Mouse (Mus musculus) kidney, adult 2 months (tissue): ENCODE results near the gene Arhgap44. TPM values are rescaled to one million over a fixed set of nuclear protein-coding genes. Genes with fewer than 3 reads are reported as not detected.
A peak's percentile ranks its signal among the peaks of the same experiment; 100 is the strongest.

Source experiments
- DNase-seq: peaks from one replicate; pipeline ENCODE4 v3.0.0; 2021
- H3K27ac ChIP-seq: fragments of 200-500 bp; 2 replicates; pipeline ENCODE4 v1.5.1; 2012; ENCODE audit warnings: low read depth, low read length, control low read depth, inconsistent platforms; ENCODE audit not compliant: insufficient read depth
- H3K27me3 ChIP-seq: fragments of 200-500 bp; replicated peaks from 2 replicates; pipeline ENCODE4 v1.6.1; 2012; ENCODE audit warnings: mild to moderate bottlenecking, moderate library complexity, low read length, inconsistent platforms; ENCODE audit not compliant: control insufficient read depth, insufficient read depth
- H3K36me3 ChIP-seq: fragments of 200-500 bp; 2 replicates; pipeline ENCODE4 v1.6.1; 2012; ENCODE audit warnings: mild to moderate bottlenecking, moderate library complexity, low read length, inconsistent platforms; ENCODE audit not compliant: control insufficient read depth, insufficient read depth
- H3K4me1 ChIP-seq: fragments of 200-500 bp; 2 replicates; pipeline ENCODE4 v1.6.1; 2011; ENCODE audit warnings: low read length; ENCODE audit not compliant: control insufficient read depth, insufficient read depth
- H3K4me3 ChIP-seq: fragments of 200-500 bp; 2 replicates; pipeline ENCODE4 v1.5.1; 2011; ENCODE audit warnings: mild to moderate bottlenecking, low read depth, low read length, control low read depth; ENCODE audit not compliant: insufficient read depth
- CTCF ChIP-seq: fragments of 200-500 bp; conservative IDR thresholded peaks from 2 replicates; pipeline ENCODE4 v1.5.1; 2011; ENCODE audit warnings: low read depth, mild to moderate bottlenecking, control low read depth, low read length, moderate library complexity, mixed read lengths; ENCODE audit not compliant: insufficient read depth, insufficient read length
- POLR2A ChIP-seq: fragments of 200-500 bp; IDR thresholded peaks from one replicate; pipeline ENCODE4 v1.6.1; 2011; ENCODE audit warnings: low read depth, low read length, control low read depth
- WGBS: fragments of 180-500 bp; shearing (Covaris S2); methylation state at CpG from one replicate; pipeline ENCODE4 v1.1.7; 2018; 5-methylcytosine and 5-hydroxymethylcytosine counted together
- polyA plus RNA-seq: library from polyadenylated mRNA; depleted of rRNA; stranded (reverse); fragments of >200 nt; gene quantifications from 2 replicates; pipeline ENCODE4 v1.2.3, GENCODE M21; 2012

The Arhgap44 gene
- polyA plus RNA-seq, 1 experiment = 6.7 TPM

DNA sequence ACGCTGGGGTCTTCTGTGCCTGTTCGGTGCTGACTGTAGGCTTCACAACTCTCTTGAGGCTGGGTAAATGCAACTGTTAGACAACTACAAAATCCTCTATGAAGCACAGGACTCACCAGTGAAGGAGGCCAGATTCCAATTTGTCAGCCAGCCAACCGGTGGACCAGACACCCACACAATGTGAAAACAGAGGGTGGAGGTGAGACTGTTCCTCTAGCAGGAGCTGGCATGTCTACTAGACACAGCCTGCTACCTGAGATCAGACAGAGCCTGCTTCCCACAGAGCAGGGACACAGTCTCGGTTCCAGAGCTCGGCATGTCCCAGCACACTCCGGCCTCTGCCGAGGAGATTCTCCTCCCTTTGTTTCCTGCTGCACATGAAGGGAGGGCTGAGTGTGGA, 113.7 kb downstream of the Arhgap44 start:
- WGBS = 83% methylated on average over 7 of the region's 7 CpGs
- Histone ChIP-seq H3K4me3 (no peak overlapping the region), H3K27me3 (no peaks in the 10 kb centered on the region), H3K36me3 (no peaks in the 10 kb centered on the region), H3K27ac (no peak overlapping the region), H3K4me1 (no peaks in the 10 kb centered on the region)
- no peak for DNase-seq
- TF ChIP-seq CTCF = no peak
- TF ChIP-seq POLR2A = no peak

DNA sequence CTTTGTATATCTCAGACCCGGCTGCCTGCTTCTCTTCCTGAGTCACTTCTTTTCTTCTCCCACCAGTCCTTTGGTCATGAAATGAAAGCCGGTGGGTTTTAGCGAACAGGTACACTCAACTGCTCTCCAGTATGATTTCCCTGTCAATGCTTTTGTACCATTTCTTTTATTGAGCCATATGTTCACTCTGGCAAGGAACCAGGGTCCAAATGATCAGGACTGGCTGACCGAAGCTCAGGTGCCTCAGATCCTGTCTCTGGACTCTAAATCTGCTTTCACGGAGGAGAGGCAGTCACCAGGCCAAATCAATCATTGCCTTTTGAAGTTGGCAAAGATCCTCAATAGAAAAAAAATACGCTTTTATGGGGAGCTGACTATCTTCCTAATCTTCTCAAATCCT, 122.2 kb downstream of the Arhgap44 start:
- WGBS = 88% methylated on average over 6 of the region's 6 CpGs
- no peaks in the 10 kb centered on the region for H3K4me1 ChIP-seq
- no peak overlapping the region for H3K4me3 ChIP-seq
- no peak for DNase-seq
- H3K27me3 ChIP-seq = no peaks in the 10 kb centered on the region
- H3K36me3 ChIP-seq = no peaks in the 10 kb centered on the region
- no peak overlapping the region for H3K27ac ChIP-seq
- TF ChIP-seq POLR2A (no peak), CTCF (no peak)

DNA sequence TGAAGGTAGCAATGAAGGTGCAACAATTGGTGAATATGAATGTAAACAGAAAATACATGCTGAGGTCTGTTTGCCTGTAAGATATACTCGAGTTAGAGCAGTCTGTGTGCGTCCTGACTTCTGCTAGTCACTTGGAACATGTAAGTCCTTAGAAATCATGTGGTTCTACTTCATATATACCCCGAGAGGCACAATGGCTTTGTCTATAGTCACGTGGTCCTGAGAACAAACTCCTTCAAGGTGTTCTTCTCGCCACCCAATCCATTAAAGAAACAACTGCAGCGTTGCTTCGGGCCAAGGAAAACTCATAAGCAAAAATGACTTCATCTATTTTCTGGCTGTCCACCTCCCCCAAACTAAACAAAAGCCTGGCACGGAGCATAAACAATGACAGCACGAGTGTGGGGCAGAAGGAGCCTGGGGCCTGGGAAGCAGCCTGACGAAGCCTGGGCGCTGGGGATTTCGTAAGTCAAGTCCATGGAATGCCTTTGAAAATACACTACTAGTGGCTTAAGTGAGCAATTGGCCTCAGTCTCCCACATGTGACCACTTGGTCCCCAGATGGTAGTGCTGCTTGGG, 123.2 kb downstream of the Arhgap44 start:
- Histone ChIP-seq H3K4me3 (no peak overlapping the region), H3K4me1 (no peaks in the 10 kb centered on the region), H3K27ac (no peak overlapping the region), H3K27me3 (no peaks in the 10 kb centered on the region), H3K36me3 (no peaks in the 10 kb centered on the region)
- 67% methylated on average over 12 of the region's 12 CpGs for WGBS
- TF ChIP-seq POLR2A = no peak
- TF ChIP-seq CTCF = no peak
- DNase-seq = no peak

DNA sequence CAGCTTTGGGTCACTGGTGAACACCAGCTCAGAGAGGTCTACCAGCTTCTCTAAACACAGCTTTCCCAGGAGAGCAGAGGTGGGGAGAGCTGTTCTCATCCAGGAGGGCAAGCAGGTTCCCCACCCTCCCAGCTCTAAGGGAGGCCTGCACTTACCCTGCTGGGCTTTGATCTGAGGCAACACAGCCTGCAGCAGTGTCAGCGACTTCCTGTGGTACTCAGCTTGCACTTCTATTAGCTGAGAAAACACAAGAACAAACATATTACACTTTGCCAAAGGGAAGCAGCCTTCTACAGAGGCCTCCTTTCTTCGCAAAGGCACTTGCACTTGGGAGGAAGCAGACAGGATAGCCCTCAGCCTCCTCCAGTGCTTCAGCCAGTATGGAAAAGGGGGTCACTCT, 123.8 kb downstream of the Arhgap44 start:
- Histone ChIP-seq H3K4me3 (no peak overlapping the region), H3K36me3 (no peaks in the 10 kb centered on the region), H3K27me3 (no peaks in the 10 kb centered on the region), H3K4me1 (no peaks in the 10 kb centered on the region), H3K27ac (no peak overlapping the region)
- WGBS = 66% methylated on average over 2 of the region's 2 CpGs
- DNase-seq = no peak
- TF ChIP-seq POLR2A (no peak), CTCF (no peak)

DNA sequence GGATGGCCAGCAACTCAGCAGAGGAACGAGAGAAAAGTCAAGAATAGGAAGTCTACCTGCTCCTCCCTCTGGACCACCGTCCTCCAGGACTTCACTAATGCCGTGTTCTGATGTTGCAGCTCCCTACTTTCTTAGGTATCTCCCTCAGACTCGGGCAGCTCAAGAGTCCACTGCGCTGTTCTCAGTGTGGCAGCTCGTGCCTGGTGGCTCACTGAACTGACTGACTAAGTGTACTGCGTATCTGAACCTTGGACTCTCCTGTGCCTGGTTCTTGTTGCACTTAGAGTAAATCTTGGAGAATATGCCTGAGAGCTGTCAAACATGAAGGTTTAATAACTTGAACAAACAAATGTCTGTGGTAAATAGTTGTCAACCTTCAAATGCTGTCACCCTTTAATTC, 130.5 kb downstream of the Arhgap44 start:
- 69% methylated on average over 7 of the region's 7 CpGs for WGBS
- Histone ChIP-seq H3K4me1 (no peaks in the 10 kb centered on the region), H3K4me3 (no peak overlapping the region), H3K27me3 (no peaks in the 10 kb centered on the region), H3K36me3 (no peaks in the 10 kb centered on the region), H3K27ac (no peak overlapping the region)
- TF ChIP-seq CTCF (no peak), POLR2A (no peak)
- peak; percentile 78 for DNase-seq

DNA sequence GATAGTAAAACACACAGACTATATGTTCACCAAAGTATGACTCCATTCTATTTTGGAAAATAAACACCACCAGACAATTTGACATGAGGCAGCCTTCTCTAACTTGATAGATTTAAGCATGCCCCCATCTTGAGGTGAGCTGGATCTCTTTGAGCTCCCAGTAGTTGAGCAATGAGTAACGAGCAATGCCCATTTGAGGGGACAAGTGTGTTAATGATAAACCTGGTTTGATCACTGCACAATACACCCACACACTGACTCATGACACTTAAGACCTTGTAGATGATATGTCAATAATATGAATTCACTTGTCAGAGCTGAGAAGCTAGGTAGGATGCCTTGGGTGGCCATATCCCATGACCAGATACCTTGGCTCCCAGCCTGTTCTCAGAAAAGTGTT, 132.6 kb downstream of the Arhgap44 start:
- Histone ChIP-seq H3K4me3 (no peak overlapping the region), H3K36me3 (no peaks in the 10 kb centered on the region), H3K27me3 (no peaks in the 10 kb centered on the region), H3K27ac (no peak overlapping the region), H3K4me1 (no peaks in the 10 kb centered on the region)
- peak; percentile 70 for DNase-seq
- TF ChIP-seq CTCF (no peak), POLR2A (no peak)
- 40% methylated on average over 1 of the region's 1 CpGs for WGBS

DNA sequence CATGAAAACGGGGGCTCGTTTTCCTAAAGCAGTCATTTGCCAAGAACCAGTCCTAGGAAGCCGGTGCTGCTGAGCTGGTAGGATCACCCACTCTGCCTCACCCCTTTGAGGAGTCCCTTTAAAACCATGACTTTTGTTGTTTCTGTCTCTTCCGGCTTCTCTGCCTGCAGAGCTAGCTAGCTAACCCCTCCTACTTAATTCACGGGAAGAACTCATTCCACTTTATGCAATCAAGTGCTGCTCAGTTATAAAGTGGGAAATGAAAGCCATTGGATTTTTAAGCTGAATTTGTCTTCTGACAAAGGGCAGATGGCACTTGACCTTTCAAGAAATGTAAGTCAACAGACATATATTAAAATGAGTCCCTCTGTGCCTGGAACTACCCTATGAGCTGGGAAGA, 134.7 kb downstream of the Arhgap44 start:
- no peak overlapping the region for H3K27ac ChIP-seq
- no peaks in the 10 kb centered on the region for H3K27me3 ChIP-seq
- no peak overlapping the region for H3K4me3 ChIP-seq
- no peak for TF ChIP-seq POLR2A
- no peak for TF ChIP-seq CTCF
- no peak for DNase-seq
- no peaks in the 10 kb centered on the region for H3K4me1 ChIP-seq
- no peaks in the 10 kb centered on the region for H3K36me3 ChIP-seq
- WGBS = 75% methylated on average over 5 of the region's 5 CpGs

DNA sequence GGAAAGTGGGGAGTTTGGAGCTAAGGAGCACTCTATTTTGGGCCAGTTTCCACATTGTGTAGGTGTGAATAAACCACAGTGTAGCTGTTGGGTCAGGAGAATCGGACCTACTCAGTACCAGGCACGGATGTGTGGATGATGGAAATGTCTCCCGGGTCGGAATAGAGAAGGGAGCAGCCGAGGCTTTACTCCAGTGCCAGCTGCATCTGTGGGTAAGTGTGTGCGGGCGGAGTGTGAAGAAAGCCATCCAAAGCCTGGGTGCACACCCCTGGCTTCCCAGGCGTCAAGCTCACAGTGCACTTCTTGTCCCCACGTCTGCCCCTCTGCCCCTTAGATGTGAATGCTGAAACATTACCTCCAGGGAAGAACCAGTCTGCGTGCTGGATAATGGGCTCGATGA, 140.0 kb downstream of the Arhgap44 start:
- no peaks in the 10 kb centered on the region for H3K4me1 ChIP-seq
- H3K27ac ChIP-seq = no peak overlapping the region
- H3K27me3 ChIP-seq = no peaks in the 10 kb centered on the region
- 92% methylated on average over 11 of the region's 11 CpGs for WGBS
- H3K4me3 ChIP-seq = no peak overlapping the region
- no peak for TF ChIP-seq POLR2A
- DNase-seq = no peak
- H3K36me3 ChIP-seq = no peaks in the 10 kb centered on the region
